Mouse (Mus musculus) Muller cell, postnatal 12 days (primary cell): ENCODE measurements around the gene Msi2.

Experiments
- DNase-seq: peaks from one replicate; pipeline ENCODE4 v3.0.0-alpha.2; 2015; ENCODE audit errors: inconsistent ontology term

Msi2 gene

DNA sequence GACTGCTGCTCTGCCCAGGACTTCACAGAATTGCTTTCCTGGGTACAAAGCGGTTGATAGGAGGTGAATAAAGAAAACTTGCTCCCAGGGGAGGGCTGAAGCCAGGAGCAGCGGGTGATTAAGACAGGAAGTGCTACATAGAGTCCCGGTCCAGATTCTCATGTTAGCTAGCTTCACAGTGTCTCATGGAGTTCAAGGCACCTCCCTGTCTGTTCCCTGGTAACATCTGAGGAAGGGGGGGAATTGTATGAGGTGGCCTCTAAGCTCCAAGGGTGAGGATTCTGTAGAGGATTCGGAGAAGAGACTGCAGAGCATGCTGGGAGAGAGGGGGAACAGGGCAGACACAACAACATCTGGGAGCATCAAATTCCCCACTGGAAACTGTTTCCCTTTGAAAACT is 233.2 kb downstream of the Msi2 start:
- peak; percentile 34 for DNase-seq

DNA sequence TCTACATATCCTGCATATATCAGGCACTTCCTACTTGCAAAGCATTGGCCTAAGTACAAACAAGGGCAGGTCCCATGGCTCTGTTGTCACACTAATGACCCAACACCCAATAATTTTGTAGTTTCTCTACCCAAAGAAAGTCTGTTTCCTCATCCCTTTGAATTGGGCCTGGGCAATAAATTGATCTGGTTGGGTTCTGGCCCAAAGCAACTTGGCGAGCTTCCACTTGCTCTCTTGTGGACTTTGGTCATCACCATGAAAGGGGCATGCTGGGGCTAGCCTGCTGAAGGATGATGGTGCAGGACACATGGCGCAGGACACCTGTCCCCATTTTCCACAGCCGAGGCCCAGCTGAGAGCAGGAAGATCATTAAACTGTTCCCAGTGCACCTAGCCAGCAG is 234.3 kb downstream of the Msi2 start:
- no peak for DNase-seq

DNA sequence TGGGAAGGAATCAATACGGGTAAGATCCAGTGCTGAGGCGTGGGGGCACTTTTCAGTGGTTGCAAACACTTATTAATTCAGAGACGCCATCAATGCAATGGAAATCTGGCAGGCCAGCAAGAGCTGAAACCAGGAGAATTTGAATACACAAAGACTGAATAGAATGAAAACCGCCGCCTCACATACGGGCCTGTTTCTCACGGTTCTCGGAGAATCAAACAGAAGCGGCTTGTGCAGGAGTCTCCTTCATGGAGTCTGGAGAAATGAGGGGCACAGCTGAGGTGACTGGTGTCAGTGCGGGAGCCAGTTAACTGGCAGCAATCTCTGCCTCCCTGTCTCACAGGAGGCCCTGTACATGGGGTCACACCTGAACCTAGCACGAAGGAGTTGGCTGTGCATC is 235.7 kb downstream of the Msi2 start:
- DNase-seq = peak; percentile 83

DNA sequence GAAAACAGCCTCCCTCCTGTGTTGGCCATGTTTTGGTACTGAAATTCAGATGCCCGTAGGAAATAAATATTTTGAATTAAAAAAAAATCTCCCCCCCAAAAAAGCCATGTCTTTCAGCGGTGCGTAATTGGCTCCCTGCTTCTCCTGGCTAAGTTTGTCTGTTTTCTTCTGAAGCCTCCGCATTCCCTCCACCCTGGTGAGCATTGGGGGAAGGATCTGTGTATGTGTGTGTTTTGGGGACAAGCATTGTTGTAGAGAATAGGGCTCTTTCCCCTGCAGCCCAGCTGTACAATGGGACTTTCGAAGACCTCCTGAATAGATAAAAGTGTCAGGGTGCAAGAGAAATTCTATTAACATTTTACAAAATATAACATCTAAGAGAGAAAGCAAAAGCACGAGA is 236.1 kb downstream of the Msi2 start:
- no peak for DNase-seq

DNA sequence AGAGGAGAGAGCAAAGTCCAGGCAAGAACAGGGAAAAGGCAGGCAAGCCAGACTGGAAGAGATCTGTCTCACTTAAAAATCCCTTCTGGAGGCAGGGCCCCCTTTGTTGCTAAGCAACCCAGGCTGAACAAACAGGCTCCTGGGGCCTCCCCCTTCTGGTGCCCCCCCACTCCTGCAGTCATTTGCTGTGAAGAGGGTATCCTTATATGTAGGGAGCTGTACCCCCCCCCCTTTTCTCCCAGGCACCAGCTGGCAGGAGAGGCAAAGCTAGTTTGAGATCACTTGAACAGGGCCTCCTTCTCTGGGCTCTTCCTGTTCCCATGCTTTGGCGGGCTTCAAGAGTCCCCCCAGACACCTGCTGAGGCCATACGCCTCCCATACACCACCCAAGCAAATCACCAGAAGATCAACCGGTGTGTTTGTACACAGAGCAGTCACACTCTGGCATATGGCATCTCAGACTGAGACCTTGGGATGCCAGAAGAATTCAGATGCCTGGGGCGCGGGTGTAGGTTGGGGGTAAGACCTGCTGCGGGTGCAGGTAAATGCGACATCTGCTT is 236.6 kb downstream of the Msi2 start:
- DNase-seq = peak; percentile 37

DNA sequence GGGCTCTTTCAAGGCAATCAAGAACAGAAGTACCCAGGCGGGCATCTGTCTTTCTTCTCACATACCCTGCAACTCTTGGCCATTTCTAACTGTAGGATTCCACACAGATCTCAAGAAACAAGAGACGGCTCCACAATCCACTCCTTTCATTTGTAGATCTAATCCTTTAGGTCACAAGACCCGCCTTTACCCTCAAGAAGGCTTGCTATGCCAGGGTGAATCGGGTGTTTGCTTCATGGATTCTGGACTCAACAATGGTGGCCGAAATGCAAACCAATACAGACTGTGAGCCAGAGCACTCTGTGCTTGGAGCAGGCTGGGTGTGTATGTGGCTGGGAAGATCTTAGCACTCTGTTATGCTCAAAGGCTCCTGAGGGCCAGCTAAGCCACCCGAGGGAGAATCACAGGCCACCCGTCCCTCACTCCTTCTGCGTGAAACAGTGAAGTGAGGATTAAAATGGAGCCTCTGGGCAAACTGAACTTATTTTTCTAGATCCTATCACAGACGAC is 237.2 kb downstream of the Msi2 start:
- no peak for DNase-seq

DNA sequence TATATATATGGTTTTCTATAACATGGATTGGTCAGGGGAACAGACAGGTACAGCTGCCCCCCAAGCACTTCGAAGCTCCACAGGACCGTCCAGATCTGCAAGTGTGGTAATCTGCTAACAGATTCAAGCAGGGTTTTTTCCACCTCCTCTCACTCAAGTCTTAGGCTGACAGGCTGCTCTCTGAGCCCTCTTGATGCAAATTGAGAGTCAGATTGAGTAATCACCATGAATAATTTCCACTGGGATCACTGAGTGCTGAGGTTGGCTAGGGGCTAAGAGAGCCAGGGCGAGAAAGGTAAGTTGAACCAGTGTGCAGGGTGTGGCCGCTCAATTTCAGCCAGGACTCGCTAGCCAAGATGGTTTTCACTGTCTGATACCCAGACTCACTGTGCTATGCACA is 238.8 kb downstream of the Msi2 start:
- DNase-seq = no peak

DNA sequence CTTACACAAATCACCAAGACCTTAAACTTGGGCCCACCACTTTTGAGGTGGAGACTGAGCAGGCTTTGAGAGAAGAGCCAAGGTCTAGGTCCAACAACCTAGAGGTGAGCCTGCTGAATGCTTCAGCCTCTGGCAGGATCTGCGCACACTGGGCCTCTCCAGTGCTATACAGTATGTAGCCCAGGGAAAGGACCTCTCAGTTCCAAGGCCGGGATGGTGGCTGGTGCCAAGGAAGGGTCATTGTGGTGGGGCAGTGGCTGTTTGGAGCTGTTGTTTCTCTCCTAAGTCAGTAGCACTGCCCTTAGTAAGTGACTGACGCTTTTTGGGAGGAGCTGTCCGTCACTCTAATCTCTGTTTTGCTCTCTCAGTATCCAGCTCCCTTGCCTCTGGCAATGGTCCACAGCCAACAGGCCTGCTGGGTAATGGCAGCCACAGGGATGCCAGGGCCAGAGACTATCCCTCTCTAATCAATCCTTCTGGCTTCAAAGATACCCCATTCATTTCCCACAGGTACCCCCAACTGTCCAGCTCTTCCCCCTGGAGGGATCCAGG is 243.3 kb downstream of the Msi2 start:
- no peak for DNase-seq

DNA sequence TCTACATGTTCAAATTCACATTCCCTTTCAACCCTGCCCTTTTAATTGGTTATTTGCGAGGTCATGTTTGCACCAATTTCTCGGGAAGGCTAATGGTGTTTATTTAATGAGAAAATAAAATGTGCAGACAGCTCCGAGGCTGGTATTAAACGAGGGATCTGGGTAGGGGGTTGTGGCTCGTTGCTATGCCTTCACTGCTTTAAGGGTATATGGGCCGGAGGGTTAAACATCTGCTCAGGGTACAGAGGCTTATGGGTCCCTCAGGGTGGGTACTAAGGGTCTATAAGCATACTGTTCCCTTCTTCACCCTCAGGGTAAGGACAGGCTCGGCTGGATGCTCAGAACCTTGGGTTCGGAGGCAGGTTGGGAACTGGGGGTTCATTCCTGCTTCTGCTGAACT is 245.6 kb downstream of the Msi2 start:
- DNase-seq = no peak

DNA sequence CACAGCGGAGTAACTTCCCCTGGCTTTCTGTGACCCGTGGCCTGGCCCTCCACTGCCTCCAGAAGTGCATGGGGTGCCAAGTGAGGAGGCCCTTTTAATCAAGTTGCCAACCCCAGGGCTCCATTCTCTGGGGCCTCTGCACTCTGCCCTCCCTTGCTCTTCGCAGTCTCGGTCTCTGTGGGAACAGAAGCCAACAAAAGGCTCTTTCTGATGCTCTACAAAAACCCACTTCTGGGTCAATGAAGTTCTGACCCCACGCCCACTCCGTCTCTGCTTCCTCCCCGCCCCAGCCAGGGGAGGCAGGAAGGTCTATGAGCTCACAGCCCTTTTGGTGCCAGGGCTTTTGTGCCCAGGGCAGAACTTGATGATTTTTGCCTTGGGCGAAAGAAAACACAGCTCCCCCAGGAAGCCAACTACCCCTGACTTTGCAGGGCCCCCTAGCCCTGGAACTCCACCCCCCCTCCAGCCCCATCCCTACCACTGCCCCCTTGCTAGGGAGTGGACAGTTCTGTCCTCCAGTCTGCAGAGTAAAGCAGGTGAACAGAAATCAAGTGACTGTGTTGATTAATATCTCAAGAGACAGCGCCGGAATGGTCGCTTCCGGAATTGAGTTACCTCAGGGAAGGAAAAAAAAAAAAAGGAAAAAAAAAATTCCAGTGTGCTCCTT is 246.2 kb downstream of the Msi2 start:
- DNase-seq = peak; percentile 98

DNA sequence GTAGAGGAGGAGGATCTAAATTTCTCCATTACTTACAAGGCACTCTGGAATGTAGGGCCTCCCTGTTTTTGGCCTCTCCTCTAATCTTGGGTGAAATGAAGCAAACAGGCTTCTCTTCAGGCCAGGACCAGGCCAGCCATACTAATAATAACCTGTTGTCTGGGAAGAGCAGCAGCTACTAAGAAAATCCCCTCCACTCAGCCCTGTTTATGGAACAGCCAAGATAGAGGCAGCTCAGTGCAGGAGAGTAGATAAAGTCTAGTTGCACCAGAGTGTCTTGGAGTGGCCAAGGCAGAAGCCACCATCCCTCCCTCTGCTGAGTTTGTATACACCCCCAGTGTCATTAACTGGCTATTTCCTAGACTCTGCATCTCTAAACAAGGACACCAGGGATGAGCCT is 247.7 kb downstream of the Msi2 start:
- no peak for DNase-seq

DNA sequence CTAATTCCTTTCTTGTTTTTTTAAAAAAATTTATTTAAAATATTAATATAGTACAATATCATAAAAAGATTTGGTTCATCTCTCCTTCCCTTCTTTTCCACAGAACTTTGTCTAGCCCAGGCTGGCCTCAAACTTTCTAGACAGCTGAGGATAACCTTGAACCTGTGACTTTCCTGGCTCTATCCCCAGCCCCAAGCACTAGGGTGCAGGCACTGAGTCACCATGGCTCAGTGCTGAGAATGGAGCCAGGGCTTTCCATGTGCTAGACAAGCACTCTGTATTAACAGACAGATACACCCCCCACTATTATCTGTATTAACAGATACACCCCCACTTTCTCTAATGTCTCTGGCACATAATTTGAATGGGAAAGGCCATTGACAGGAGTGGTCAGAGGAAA is 249.3 kb downstream of the Msi2 start:
- DNase-seq = no peak

DNA sequence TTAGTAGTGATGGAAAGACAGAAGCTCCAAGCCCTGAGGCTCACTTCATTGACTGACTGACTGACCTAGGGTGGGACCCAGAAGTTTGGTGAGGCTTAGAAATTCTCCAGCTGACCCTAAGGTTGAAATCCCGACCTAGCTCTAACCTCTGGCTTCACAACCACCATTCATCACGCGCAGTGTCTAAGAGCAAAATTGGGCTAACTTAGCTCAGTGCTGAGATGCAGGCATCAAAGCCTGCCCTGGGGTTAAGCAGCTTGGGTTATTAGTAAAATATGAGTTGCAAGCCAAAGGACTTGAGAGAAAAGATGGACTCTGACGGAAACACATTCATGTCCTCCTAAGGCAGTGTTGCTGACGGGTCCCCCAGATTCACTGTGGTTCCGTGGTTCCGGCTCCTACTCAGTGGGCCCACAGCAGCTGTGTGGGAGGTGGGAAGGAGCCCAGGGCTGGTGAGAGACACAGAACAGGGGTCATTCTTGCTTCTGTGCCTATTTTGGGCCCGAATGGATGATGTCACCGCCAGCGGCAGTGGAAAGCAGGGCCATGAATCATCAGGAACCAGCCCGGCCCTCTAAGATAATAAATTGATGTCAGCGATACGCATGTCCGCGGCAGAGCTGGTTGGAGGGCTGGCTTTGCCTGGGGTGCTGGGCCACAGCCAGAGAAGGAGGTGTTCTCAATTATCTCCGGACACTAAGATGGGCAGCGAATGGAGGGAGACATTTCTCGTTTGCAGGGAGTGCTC is 250.6 kb downstream of the Msi2 start:
- DNase-seq = peak; percentile 95

DNA sequence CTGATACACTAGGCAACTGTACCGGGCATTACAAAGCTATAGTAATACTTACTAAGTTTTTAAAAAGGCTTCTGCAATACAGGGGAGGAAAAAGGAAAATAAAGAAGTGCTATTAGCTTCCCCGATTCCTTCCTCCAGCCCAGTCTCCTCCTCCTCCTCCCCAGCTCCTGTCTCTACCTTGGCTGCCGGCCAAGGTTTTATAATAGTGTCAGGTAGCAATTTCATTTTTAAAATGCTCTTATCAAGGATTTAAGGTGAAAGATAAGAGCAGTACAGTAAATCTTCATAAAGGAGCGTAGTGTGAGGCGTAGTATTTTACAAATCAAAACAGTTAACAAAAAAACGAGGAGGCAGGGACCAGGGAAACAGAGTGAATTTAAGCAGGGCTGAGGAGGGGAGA is 254.4 kb downstream of the Msi2 start:
- DNase-seq = no peak

DNA sequence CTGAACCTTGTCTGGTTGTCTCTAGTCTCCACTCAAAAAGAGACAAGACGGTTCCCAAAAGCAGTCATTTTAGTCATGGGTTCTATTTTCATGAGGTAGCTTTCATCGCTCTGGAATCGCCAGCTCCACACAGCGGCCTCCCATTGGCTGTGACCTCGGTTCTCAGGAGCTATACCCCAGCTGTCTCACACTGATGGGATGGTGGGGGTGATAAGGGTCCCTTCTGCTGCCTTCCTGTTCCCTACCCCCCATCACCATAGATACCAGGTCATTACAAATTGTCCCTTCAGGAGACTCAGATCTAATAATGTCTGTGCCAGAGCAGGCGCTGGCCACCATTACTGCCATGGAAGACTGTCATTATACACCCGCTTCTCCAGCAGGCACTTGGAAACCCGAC is 255.5 kb downstream of the Msi2 start:
- no peak for DNase-seq

DNA sequence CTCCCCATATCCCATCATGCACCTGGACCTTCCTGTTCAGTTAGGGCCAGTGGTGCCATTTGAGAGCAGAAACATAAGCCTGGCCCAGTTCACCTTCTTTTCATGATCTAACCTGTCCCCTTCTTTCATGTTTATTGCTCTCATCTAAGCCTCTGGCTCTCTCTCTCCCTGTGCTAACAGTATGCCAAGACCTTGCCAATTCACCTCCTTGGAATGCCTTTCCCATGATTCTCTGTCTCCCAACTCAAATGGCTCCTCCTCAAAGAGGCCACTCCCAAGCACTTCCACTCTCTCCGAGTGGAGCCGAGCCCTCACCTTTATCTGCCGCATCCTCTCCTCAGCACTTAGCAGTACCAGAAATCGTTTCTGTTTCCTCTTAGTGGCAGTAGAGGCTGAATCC is 256.7 kb downstream of the Msi2 start:
- no peak for DNase-seq

DNA sequence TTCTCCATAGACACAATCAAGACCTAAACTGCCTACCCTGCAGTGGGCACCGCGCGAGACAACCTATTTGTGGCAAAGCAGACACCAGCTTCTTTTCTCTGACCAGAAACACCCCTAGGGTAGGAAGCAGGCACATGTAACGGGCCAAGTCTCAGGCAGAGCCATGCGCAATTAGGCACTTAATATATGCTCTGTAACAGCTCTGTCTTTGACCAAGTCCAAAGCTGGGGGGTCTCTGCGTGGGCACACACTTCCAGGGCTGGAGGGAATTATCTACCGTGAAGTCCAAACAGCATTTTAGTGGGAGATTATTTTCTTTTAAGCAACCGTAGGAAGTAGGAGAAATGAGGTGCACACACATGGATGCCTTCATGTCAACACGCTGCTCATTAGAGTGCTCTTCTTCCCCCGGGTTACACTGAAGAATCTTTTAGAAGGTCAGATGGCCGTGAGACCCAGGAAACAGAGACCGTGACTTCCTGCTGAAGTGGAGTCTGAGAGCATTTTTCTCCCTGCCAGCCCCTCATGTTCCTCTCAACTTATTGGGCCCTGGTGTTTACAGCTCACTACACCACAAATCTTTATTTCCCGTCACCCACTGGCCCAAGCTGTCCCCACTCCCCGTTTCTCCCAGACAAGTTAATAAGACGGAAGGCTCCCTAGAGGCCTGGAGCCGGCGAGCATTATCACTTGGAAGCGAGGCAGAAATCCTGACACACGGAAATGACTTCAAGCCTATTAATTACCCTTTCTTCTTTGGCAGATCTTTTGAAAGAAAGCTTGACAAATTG is 258.2 kb downstream of the Msi2 start:
- DNase-seq = peak; percentile 67

DNA sequence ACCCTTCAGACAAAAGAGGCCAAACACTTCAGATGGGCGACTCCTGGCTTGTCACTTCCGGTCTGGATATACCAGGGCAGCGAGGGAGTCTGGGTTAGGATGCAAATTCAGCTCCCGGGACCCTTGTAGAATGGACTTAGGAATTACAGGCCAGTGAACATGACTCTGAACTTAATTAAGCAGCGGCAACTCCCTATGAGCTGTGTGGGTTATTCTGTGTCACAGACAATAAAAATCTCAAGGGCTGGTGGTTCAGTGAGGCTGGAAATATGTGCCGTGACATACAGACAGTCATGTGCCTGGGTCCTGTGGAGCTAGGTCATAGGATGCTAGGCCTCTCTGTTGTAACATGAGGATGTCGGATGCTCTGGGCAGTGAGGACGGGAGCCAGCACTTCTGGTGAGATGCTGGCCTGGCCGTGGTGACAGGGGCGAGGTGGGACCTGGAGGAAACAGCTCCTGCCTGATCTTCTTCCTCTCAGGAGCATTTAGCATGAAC is 261.0 kb downstream of the Msi2 start:
- no peak for DNase-seq

DNA sequence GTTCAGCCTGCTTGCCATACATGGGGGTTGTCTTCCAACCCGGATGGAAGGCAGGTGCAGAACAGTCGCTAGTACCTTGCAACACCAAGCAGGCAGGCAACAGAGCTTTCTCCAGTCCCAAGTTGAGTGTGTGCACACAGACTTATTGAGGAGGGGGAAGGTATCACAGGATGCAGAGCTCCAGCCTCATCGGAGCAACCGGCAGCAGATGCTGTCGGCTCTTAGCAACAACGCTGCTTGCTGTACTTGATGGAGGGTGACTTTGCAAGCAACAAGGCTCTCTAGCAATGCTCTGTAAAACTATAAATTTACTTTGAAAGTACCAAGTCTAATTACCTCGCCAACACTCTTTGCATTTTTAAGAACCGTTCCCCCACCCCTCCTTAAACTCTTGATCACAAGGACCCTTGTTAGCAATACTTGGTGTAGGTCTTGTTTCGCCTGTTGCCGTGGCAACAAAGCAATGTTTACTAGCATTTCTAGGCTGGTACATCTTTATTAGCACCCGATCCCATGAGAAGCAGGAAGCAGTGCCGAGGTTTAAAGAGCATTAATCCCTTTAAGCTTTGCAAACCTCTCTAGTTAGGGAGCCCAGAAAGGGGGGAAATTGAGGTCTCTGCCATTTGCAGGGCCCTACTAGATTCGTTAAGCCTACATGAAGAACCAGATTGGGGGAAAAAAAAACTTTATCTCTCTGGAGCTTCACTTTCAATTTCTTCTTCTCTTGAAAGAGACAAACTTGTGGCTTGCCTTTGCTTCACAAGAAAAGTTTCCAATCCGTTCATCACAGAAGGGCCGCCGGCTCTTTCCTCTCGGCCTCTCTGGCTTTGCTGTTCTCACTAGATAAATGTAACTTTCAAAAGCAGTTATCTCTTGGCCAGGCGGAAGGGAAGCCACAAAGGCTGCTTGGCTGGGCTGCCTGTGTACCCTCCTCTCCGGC is 263.2 kb downstream of the Msi2 start:
- no peak for DNase-seq

DNA sequence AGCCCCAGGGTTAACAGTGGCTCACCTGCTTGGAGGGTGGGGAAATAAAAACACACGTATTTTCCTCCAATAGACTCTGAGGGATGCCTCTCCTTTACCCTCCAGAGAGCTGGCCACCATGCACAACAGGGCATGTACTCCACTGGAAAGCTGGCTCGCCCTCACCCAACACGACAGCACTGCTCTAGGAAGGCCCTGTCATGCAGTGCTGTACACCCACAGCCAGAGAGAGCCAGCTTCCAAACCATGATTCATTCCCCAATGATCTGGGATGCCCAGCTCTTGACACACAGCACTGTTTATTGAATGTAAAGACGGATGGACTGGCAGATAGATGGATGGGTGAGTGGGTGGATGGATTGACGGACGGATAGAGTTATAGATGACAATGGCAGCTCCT is 269.1 kb downstream of the Msi2 start:
- peak; percentile 55 for DNase-seq

DNA sequence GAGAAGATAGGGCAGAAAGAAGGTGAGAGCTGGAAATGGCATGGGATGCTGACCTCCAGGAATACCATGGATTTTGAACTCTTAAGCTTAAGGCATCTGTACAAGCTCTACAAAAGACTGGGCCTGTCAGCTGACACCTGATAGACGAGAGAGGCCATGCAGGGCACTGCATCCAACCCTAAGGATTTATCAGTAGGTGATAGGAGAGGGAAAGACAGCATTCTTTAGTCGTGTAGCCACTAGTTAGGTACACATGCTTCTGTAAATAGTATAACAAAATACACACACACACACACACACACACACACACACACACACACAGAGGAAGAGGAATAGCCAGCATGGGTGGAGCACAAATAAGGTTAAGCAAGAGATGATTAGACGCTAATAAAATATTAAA is 269.7 kb downstream of the Msi2 start:
- no peak for DNase-seq
